Mouse (Mus musculus) neural tube, embryonic 14.5 days (tissue): ENCODE data around the gene Epha4. TPM values are rescaled to one million over a fixed set of nuclear protein-coding genes. Genes with fewer than 3 reads are reported as not detected.

ENCODE experiments used
- ATAC-seq: fragments of 200-750 bp; cut with Nextera tagmentation; 2 replicates; pipeline ENCODE4 v1.8.0; 2017; ENCODE audit warnings: low read depth, mild to moderate bottlenecking, moderate TSS enrichment, moderate library complexity
- H3K27ac ChIP-seq: fragments of 300-500 bp; sonication (generic); 2 replicates; pipeline ENCODE4 v1.5.1; 2014; ENCODE audit warnings: low read depth, mild to moderate bottlenecking, control low read depth, low read length, moderate library complexity, mixed read lengths
- H3K27me3 ChIP-seq: fragments of 300-500 bp; sonication (generic); 2 replicates; pipeline ENCODE4 v1.6.1; 2014; ENCODE audit warnings: low read length; ENCODE audit not compliant: control insufficient read depth, insufficient read depth
- H3K36me3 ChIP-seq: fragments of 300-500 bp; sonication (generic); 2 replicates; pipeline ENCODE4 v1.6.1; 2014; ENCODE audit warnings: low read length, mixed read lengths; ENCODE audit not compliant: control insufficient read depth, insufficient read depth
- H3K4me1 ChIP-seq: fragments of 300-500 bp; sonication (generic); 2 replicates; pipeline ENCODE4 v1.6.1; 2014; ENCODE audit warnings: low read length; ENCODE audit not compliant: control insufficient read depth, insufficient read depth
- H3K4me2 ChIP-seq: fragments of 300-500 bp; sonication (generic); 2 replicates; pipeline ENCODE4 v1.6.1; 2014; ENCODE audit warnings: mild to moderate bottlenecking, low read depth, low read length, control low read depth
- H3K4me3 ChIP-seq: fragments of 300-500 bp; sonication (generic); 2 replicates; pipeline ENCODE4 v1.5.1; 2014; ENCODE audit warnings: low read depth, low read length, control low read depth, mixed read lengths
- H3K9ac ChIP-seq: fragments of 300-500 bp; sonication (generic); replicated peaks from 2 replicates; pipeline ENCODE4 v1.6.1; 2014; ENCODE audit warnings: low read depth, mild to moderate bottlenecking, control low read depth, low read length, mixed read lengths
- H3K9me3 ChIP-seq: fragments of 300-500 bp; sonication (generic); 2 replicates; pipeline ENCODE4 v1.6.1; 2016; ENCODE audit warnings: low read length; ENCODE audit not compliant: control insufficient read depth
- WGBS: fragments of 180-500 bp; shearing (Covaris S2); extraction: QIAGEN DNeasy Blood & Tissue Kit; methylation state at CpG from one replicate; pipeline ENCODE4 v1.1.7; 2014; 5-methylcytosine and 5-hydroxymethylcytosine counted together
- polyA plus RNA-seq: library from polyadenylated mRNA; unstranded; fragments of >200 nt; fragmentation: Nextera tagmentation; extraction: Ambion mirVana; gene quantifications from 2 replicates; pipeline ENCODE4 v1.2.1, GENCODE M21; 2014

The Epha4 gene
- polyA plus RNA-seq, 1 experiment from 2014 or later: 41.8 TPM

DNA sequence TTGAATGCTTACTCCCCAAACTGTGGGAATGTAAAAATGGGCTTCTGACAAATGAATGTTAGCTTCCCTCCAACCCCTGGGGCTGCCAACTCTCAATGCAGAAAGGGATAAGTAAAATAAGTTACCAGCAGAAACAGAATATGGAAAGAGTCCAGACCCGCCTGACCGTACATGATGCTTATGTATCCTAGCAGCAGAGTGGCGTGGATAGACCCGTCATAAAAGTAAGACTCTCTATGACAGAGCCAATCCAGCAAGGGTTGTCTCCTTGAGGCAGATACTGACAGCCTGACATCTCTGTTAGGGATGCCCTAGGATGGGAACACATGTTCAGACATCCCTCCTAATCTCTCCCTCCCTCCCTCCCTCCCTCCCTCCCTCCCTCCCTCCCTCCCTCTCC is 111.9 kb downstream of the Epha4 start:
- WGBS: 79% methylated on average over 4 of the region's 4 CpGs
- H3K9ac ChIP-seq: no peak overlapping the region
- peaks cover 16% of the 10 kb centered on the region for H3K4me1 ChIP-seq
- H3K36me3 ChIP-seq: no peaks in the 10 kb centered on the region
- no peaks in the 10 kb centered on the region for H3K27me3 ChIP-seq
- H3K4me3 ChIP-seq: no peak overlapping the region
- H3K9me3 ChIP-seq: no peaks in the 10 kb centered on the region
- ATAC-seq: no peak
- H3K4me2 ChIP-seq: no peak overlapping the region
- no peak overlapping the region for H3K27ac ChIP-seq

DNA sequence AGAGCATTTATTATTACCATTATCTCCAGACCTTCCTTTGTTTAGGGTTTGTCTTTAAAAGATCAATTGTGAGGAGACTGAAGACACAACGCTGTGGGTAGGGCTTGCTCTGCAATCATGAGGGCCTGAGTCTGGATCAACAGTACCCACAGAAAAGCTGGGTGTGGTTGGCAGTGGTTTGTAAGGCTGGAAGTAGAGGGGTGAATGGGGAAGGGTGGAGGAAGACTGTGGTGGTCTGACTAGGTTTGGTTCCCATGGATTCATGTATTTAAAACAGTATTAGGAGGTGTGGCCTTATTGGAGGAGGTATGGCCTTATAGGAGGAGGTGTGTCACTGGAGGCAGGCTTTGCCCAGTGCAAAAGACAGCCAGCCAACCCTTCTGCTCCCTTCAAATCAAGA is 113.4 kb downstream of the Epha4 start:
- H3K9me3 ChIP-seq: no peaks in the 10 kb centered on the region
- no peaks in the 10 kb centered on the region for H3K36me3 ChIP-seq
- H3K4me3 ChIP-seq: no peak overlapping the region
- H3K4me1 ChIP-seq: peaks cover 9% of the 10 kb centered on the region; the same call in 1 of the 2 replicates
- no peaks in the 10 kb centered on the region for H3K27me3 ChIP-seq
- no peak overlapping the region for H3K4me2 ChIP-seq
- H3K27ac ChIP-seq: no peak overlapping the region
- no peak for ATAC-seq
- no peak overlapping the region for H3K9ac ChIP-seq
- 56% methylated on average over 1 of the region's 1 CpGs for WGBS

DNA sequence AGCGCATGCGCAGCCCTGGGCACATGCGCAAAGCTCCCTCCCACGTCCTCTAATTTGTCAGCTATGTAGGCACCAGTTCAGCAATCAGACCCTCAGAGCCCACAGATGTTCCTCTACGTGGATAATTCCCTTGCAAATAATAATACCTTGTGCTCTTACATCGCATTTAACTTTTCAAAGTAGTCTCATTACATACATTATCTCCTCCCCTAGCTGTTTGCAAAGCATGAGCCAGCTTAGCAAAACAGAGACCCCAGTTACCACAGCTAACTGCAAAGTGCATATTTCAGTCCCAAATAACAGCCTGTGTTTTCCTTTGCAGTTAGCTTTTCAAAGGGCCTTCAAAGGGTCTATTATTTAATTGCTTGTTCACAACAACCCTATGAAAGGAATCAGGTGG is 123.3 kb downstream of the Epha4 start:
- WGBS: 89% methylated on average over 6 of the region's 6 CpGs
- H3K36me3 ChIP-seq: no peaks in the 10 kb centered on the region
- no peak for ATAC-seq
- H3K4me1 ChIP-seq: no peaks in the 10 kb centered on the region
- H3K4me2 ChIP-seq: no peak overlapping the region
- H3K9me3 ChIP-seq: no peaks in the 10 kb centered on the region
- no peak overlapping the region for H3K4me3 ChIP-seq
- no peaks in the 10 kb centered on the region for H3K27me3 ChIP-seq
- H3K27ac ChIP-seq: no peak overlapping the region
- no peak overlapping the region for H3K9ac ChIP-seq

- no peak for ATAC-seq
- no peaks in the 10 kb centered on the region for H3K27me3 ChIP-seq
- no peak overlapping the region for H3K4me2 ChIP-seq
- no peak overlapping the region for H3K4me3 ChIP-seq
- H3K9ac ChIP-seq: no peak overlapping the region
- WGBS: 95% methylated on average over 2 of the region's 2 CpGs
- H3K27ac ChIP-seq: no peak overlapping the region
- H3K36me3 ChIP-seq: no peaks in the 10 kb centered on the region
- no peaks in the 10 kb centered on the region for H3K9me3 ChIP-seq
- H3K4me1 ChIP-seq: 0 out of 2 replicates have a peak, but pooled peaks cover 4% of the 10 kb centered on the region
Measured at GRCm38 (mm10) chr1:77389069-77389468, 125.8 kb downstream of the Epha4 start.

DNA sequence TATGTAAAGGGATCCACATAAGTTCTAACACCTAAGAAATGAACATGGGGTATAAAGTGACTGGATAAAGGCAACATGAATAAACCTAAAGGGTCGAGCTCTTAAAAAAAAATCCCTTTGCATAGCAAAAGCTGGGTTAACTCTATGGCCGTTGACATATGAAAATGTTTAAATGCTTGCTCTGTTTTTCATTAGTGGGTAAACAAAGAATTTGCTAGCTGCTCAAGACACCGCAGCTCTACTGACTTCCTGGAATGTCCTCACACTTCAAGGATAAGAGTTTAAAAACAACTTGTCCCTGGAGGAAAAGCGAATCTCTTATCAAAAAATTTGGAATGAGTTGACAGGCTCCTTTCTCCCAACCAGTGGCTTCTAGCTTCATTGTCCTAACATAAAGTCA is 126.3 kb downstream of the Epha4 start:
- H3K4me3 ChIP-seq: no peak overlapping the region
- 0 out of 2 replicates have a peak, but pooled peaks cover 4% of the 10 kb centered on the region for H3K4me1 ChIP-seq
- no peaks in the 10 kb centered on the region for H3K27me3 ChIP-seq
- no peaks in the 10 kb centered on the region for H3K9me3 ChIP-seq
- WGBS: 90% methylated on average over 4 of the region's 4 CpGs
- H3K9ac ChIP-seq: no peak overlapping the region
- H3K36me3 ChIP-seq: no peaks in the 10 kb centered on the region
- H3K4me2 ChIP-seq: no peak overlapping the region
- no peak overlapping the region for H3K27ac ChIP-seq
- no peak for ATAC-seq

- no peak overlapping the region for H3K4me2 ChIP-seq
- no peaks in the 10 kb centered on the region for H3K36me3 ChIP-seq
- H3K27me3 ChIP-seq: no peaks in the 10 kb centered on the region
- no peak overlapping the region for H3K27ac ChIP-seq
- 0 out of 2 replicates have a peak, but pooled peaks cover 4% of the 10 kb centered on the region for H3K4me1 ChIP-seq
- 40% methylated on average over 8 of the region's 8 CpGs for WGBS
- ATAC-seq: no peak
- H3K4me3 ChIP-seq: no peak overlapping the region
- no peaks in the 10 kb centered on the region for H3K9me3 ChIP-seq
- H3K9ac ChIP-seq: no peak overlapping the region
Measured at GRCm38 (mm10) chr1:77385613-77386012, 129.3 kb downstream of the Epha4 start.

- WGBS: 27% methylated on average over 11 of the region's 11 CpGs
- no peak overlapping the region for H3K27ac ChIP-seq
Measured at GRCm38 (mm10) chr1:77383466-77383865, 131.4 kb downstream of the Epha4 start.

DNA sequence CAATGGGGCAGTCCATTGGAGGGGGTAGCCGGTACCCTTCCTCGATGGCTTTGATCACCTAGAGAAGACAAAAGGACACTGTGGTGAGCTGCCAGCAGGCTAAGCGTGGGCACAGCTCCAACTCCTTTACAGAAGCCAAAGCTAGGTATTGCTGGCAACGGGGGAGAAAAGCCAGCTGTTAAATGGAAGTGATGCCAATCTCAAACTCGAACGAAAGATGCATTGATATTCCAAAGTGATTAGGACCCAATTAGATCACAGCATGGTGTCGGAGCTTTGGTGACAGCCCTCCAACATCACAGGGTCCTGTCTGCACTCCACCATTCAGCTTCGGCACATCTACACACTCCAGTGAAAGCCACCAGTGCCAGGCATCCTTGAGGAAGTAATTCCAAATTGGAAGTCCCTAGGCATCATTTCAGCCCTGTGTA is 137.3 kb downstream of the Epha4 start:
- H3K9me3 ChIP-seq: no peaks in the 10 kb centered on the region
- no peak overlapping the region for H3K4me3 ChIP-seq
- peak; percentile 54; the same call in 1 of the 2 replicates for ATAC-seq
- H3K27me3 ChIP-seq: no peaks in the 10 kb centered on the region
- no peak overlapping the region for H3K4me2 ChIP-seq
- WGBS: 65% methylated on average over 8 of the region's 8 CpGs
- H3K9ac ChIP-seq: no peak overlapping the region
- no peak overlapping the region for H3K27ac ChIP-seq
- H3K4me1 ChIP-seq: no peaks in the 10 kb centered on the region
- H3K36me3 ChIP-seq: peaks cover 3% of the 10 kb centered on the region; the same call in 1 of the 2 replicates

More at GRCm38 (mm10) chr1:77383466-77383865, 131.4 kb downstream of the Epha4 start:
- no peak overlapping the region for H3K4me3 ChIP-seq
- H3K4me1 ChIP-seq: 0 out of 2 replicates have a peak, but pooled peaks cover 4% of the 10 kb centered on the region
- ATAC-seq: no peak
- no peak overlapping the region for H3K4me2 ChIP-seq
- H3K27me3 ChIP-seq: no peaks in the 10 kb centered on the region
- H3K36me3 ChIP-seq: no peaks in the 10 kb centered on the region
- no peaks in the 10 kb centered on the region for H3K9me3 ChIP-seq
- no peak overlapping the region for H3K9ac ChIP-seq

- H3K4me2 ChIP-seq: no peak overlapping the region
- H3K27me3 ChIP-seq: no peaks in the 10 kb centered on the region
- peaks cover 3% of the 10 kb centered on the region; the same call in 1 of the 2 replicates for H3K36me3 ChIP-seq
- WGBS: 68% methylated on average over 4 of the region's 5 CpGs
- H3K4me1 ChIP-seq: no peaks in the 10 kb centered on the region; the same call in 1 of the 2 replicates
- ATAC-seq: no peak
- H3K9me3 ChIP-seq: no peaks in the 10 kb centered on the region
- H3K9ac ChIP-seq: no peak overlapping the region
- H3K27ac ChIP-seq: no peak overlapping the region
- no peak overlapping the region for H3K4me3 ChIP-seq
Measured at GRCm38 (mm10) chr1:77374054-77374453, 140.8 kb downstream of the Epha4 start.
